Mouse (Mus musculus) embryonic fibroblast, embryonic 13.5 days (primary cell): ENCODE data around the gene Med8.

Experiments
- CTCF ChIP-seq: IDR thresholded peaks from 2 replicates; pipeline ENCODE4 v1.5.1; 2011; ENCODE audit warnings: mild to moderate bottlenecking, control low read depth, low read length, moderate library complexity, borderline replicate concordance; ENCODE audit not compliant: insufficient read depth
- POLR2A ChIP-seq: IDR thresholded peaks from 2 replicates; pipeline ENCODE4 v1.6.1; 2011; ENCODE audit warnings: low read depth, mild to moderate bottlenecking, control low read depth, low read length, moderate library complexity

- TF ChIP-seq CTCF, result no peak
- no peak for TF ChIP-seq POLR2A
These were observed 19.0 kb upstream of the Med8 start for GRCm38 (mm10) chr4:118390146-118390545.
